Mouse (Mus musculus) central nervous system, embryonic 14 days (tissue): Measurements from ENCODE around the gene Zfp986. TPM values are rescaled to one million over a fixed set of nuclear protein-coding genes. Genes with fewer than 3 reads are reported as not detected.

Experiments used
- polyA plus RNA-seq: library from polyadenylated mRNA; depleted of rRNA; stranded (reverse); fragments of >200 nt; gene quantifications from 2 replicates; pipeline ENCODE4 v1.2.3, GENCODE M21; 2012; rRNA removed

The Zfp986 gene
- polyA plus RNA-seq, result 0.12 and 0.20 TPM in 2 replicates

DNA sequence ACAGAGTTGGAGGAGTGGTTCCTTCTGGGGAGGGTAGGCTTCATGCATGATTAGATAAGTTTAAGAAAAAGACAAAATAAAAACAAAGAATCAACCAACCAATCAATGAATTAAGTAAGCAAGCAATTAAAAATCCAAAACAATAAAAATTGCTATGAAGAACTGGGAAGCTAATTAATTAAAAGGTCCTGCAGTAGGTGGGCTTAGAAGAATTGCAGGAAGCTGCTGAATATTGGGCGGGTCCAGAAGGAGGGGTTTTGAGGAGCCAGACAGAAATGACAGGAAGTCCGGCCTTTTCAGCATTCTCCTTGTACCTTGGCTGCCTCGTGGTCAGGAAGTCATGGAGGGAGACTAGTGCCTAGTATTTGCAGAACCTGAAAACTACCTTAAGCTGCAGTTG lies at the start of gene Zfp986:
Zfp986 (plus strand) TSS at position 301 of the 400 bp plus-strand sequence.

Other genes with a start within 250 kb of the Zfp986 start
- not detected in 2 replicates for gene Zfp980, start 198.1 kb upstream of the Zfp986 start, polyA plus RNA-seq
- gene Zfp987, start 228.5 kb downstream of the Zfp986 start, polyA plus RNA-seq, result 0.01 TPM in 1 of 2 replicates, not detected in the other